Mouse (Mus musculus) midbrain, embryonic 14.5 days (tissue): ENCODE measurements around the gene Clstn2. TPM values are rescaled to one million over a fixed set of nuclear protein-coding genes. Genes with fewer than 3 reads are reported as not detected.

Experiments
- ATAC-seq: fragments of 200-750 bp; cut with Nextera tagmentation; 2 replicates; pipeline ENCODE4 v1.8.0; 2017; ENCODE audit warnings: moderate number of reproducible peaks, moderate library complexity; ENCODE audit not compliant: low FRiP score, low TSS enrichment
- DNase-seq: peaks from one replicate; pipeline ENCODE4 v3.0.0-alpha.2; 2015
- H3K27ac ChIP-seq: fragments of 300-500 bp; sonication (generic); replicated peaks from 2 replicates; pipeline ENCODE4 v1.5.1; 2014; ENCODE audit warnings: mild to moderate bottlenecking, low read depth, low read length, moderate library complexity
- H3K27me3 ChIP-seq: fragments of 300-500 bp; sonication (generic); 2 replicates; pipeline ENCODE4 v1.6.1; 2014; ENCODE audit warnings: low read length, control low read depth, mixed read lengths; ENCODE audit not compliant: control insufficient read depth, insufficient read depth
- H3K36me3 ChIP-seq: fragments of 300-500 bp; sonication (generic); 2 replicates; pipeline ENCODE4 v1.6.1; 2014; ENCODE audit warnings: low read length, control low read depth; ENCODE audit not compliant: control insufficient read depth, insufficient read depth
- H3K4me1 ChIP-seq: fragments of 300-500 bp; sonication (generic); 2 replicates; pipeline ENCODE4 v1.6.1; 2014; ENCODE audit warnings: mild to moderate bottlenecking, antibody characterized with exemption, low read length, control low read depth; ENCODE audit not compliant: control insufficient read depth, insufficient read depth
- H3K4me2 ChIP-seq: fragments of 300-500 bp; sonication (generic); 2 replicates; pipeline ENCODE4 v1.6.1; 2014; ENCODE audit warnings: mild to moderate bottlenecking, low read length, moderate library complexity
- H3K4me3 ChIP-seq: fragments of 300-500 bp; sonication (generic); replicated peaks from 2 replicates; pipeline ENCODE4 v1.5.1; 2014; ENCODE audit warnings: low read depth, low read length
- H3K9ac ChIP-seq: fragments of 300-500 bp; sonication (generic); replicated peaks from 2 replicates; pipeline ENCODE4 v1.6.1; 2014; ENCODE audit warnings: mild to moderate bottlenecking, low read length, moderate library complexity
- H3K9me3 ChIP-seq: fragments of 300-500 bp; sonication (generic); 2 replicates; pipeline ENCODE4 v1.6.1; 2016; ENCODE audit warnings: low read length, control low read depth, mixed read lengths; ENCODE audit not compliant: control insufficient read depth
- WGBS: fragments of 180-500 bp; shearing (Covaris S2); extraction: QIAGEN DNeasy Blood & Tissue Kit; methylation state at CpG from one replicate; pipeline ENCODE4 v1.1.7; 2014; 5-methylcytosine and 5-hydroxymethylcytosine counted together
- polyA plus RNA-seq: library from polyadenylated mRNA; unstranded; fragments of >200 nt; fragmentation: Nextera tagmentation; extraction: Ambion mirVana; gene quantifications from 2 replicates; pipeline ENCODE4 v1.2.1, GENCODE M21; 2014

The Clstn2 gene
- polyA plus RNA-seq, 1 experiment from 2014 or later = 8.3 TPM

GRCm38 (mm10) chr9:97826077-97826947, 206.7 kb downstream of the Clstn2 start:
- no peaks in the 10 kb centered on the region for H3K36me3 ChIP-seq
- H3K9me3 ChIP-seq = no peaks in the 10 kb centered on the region
- peak; percentile 30 for DNase-seq
- H3K4me2 ChIP-seq = no peak overlapping the region
- peaks cover 6% of the 10 kb centered on the region; the same call in 1 of the 2 replicates for H3K4me1 ChIP-seq
- H3K27me3 ChIP-seq = no peaks in the 10 kb centered on the region
- 34% methylated on average over 16 of the region's 16 CpGs for WGBS
- no peak overlapping the region for H3K4me3 ChIP-seq
- no peak overlapping the region for H3K27ac ChIP-seq
- H3K9ac ChIP-seq = no peak overlapping the region
- no peak for ATAC-seq

- 94% methylated on average over 4 of the region's 4 CpGs for WGBS
- Histone ChIP-seq H3K9me3 (no peaks in the 10 kb centered on the region), H3K4me1 (no peaks in the 10 kb centered on the region), H3K4me3 (no peak overlapping the region), H3K4me2 (no peak overlapping the region), H3K27me3 (no peaks in the 10 kb centered on the region), H3K36me3 (no peaks in the 10 kb centered on the region), H3K27ac (no peak overlapping the region), H3K9ac (no peak overlapping the region)
- ATAC-seq = no peak
- no peak for DNase-seq
These were observed 215.9 kb downstream of the Clstn2 start for GRCm38 (mm10) chr9:97817116-97817515.

- H3K27me3 ChIP-seq = no peaks in the 10 kb centered on the region
- no peak overlapping the region for H3K4me3 ChIP-seq
- no peak overlapping the region for H3K27ac ChIP-seq
- DNase-seq = no peak
- H3K36me3 ChIP-seq = no peaks in the 10 kb centered on the region
- no peak overlapping the region for H3K4me2 ChIP-seq
- ATAC-seq = no peak
- no peaks in the 10 kb centered on the region for H3K9me3 ChIP-seq
- H3K4me1 ChIP-seq = no peaks in the 10 kb centered on the region
- no peak overlapping the region for H3K9ac ChIP-seq
- WGBS = 62% methylated on average over 3 of the region's 3 CpGs
These were observed 216.7 kb downstream of the Clstn2 start for GRCm38 (mm10) chr9:97816143-97816805.

- DNase-seq (no peak), ATAC-seq (no peak)
- 56% methylated on average over 3 of the region's 3 CpGs for WGBS
- Histone ChIP-seq H3K4me3 (no peak overlapping the region), H3K36me3 (no peaks in the 10 kb centered on the region), H3K9ac (no peak overlapping the region), H3K9me3 (no peaks in the 10 kb centered on the region), H3K27ac (no peak overlapping the region), H3K27me3 (no peaks in the 10 kb centered on the region), H3K4me2 (no peak overlapping the region), H3K4me1 (no peaks in the 10 kb centered on the region)
These were observed 219.8 kb downstream of the Clstn2 start for GRCm38 (mm10) chr9:97813157-97813556.

GRCm38 (mm10) chr9:97807031-97807430, 225.9 kb downstream of the Clstn2 start:
- Histone ChIP-seq H3K27ac (no peak overlapping the region), H3K9me3 (no peaks in the 10 kb centered on the region), H3K4me3 (no peak overlapping the region), H3K4me1 (no peaks in the 10 kb centered on the region), H3K9ac (no peak overlapping the region), H3K36me3 (no peaks in the 10 kb centered on the region), H3K4me2 (no peak overlapping the region), H3K27me3 (no peaks in the 10 kb centered on the region)
- DNase-seq = no peak
- WGBS = 93% methylated on average over 5 of the region's 5 CpGs
- no peak for ATAC-seq

GRCm38 (mm10) chr9:97793661-97794060, 239.3 kb downstream of the Clstn2 start:
- Histone ChIP-seq H3K4me1 (no peaks in the 10 kb centered on the region), H3K4me2 (no peak overlapping the region), H3K4me3 (no peak overlapping the region), H3K27ac (no peak overlapping the region), H3K27me3 (no peaks in the 10 kb centered on the region), H3K36me3 (no peaks in the 10 kb centered on the region), H3K9ac (no peak overlapping the region), H3K9me3 (no peaks in the 10 kb centered on the region)
- WGBS = 62% methylated on average over 8 of the region's 8 CpGs
- peak; percentile 13 for DNase-seq
- ATAC-seq = no peak

- Histone ChIP-seq H3K9me3 (no peaks in the 10 kb centered on the region), H3K27ac (no peak overlapping the region), H3K4me1 (no peaks in the 10 kb centered on the region), H3K27me3 (no peaks in the 10 kb centered on the region), H3K36me3 (no peaks in the 10 kb centered on the region), H3K4me2 (no peak overlapping the region), H3K9ac (no peak overlapping the region), H3K4me3 (no peak overlapping the region)
- DNase-seq = no peak
- no peak for ATAC-seq
- WGBS = 83% methylated on average over 5 of the region's 5 CpGs
These were observed 244.8 kb downstream of the Clstn2 start for GRCm38 (mm10) chr9:97788151-97788670.

GRCm38 (mm10) chr9:97780032-97780616, 252.9 kb downstream of the Clstn2 start:
- Histone ChIP-seq H3K4me2 (no peak overlapping the region), H3K9me3 (no peaks in the 10 kb centered on the region), H3K27ac (no peak overlapping the region), H3K27me3 (no peaks in the 10 kb centered on the region), H3K36me3 (no peaks in the 10 kb centered on the region), H3K4me3 (no peak overlapping the region), H3K9ac (no peak overlapping the region), H3K4me1 (no peaks in the 10 kb centered on the region)
- 82% methylated on average over 5 of the region's 5 CpGs for WGBS
- no peak for ATAC-seq
- no peak for DNase-seq
